ENCODE assay signal across 14 mouse cellular contexts in the genomic region with DNA sequence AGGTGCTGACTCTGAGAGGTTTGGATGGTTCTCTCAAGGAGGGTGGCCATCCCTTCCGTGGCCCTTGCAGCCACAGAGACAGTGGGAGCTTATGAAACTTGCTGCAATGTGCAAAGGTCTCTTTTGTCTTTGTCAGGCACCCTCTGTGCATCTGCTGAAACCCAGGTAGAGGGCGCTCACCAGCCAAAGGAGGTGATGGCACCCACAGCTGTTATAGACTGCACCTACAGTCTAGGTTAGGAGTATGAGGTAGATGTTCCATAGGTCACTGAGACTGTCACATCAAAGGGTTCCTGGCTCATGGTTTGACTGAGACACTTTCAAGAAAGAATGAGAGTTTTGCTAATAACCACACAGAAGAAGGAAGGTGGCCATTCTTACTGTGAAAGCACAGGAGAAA. TPM values are rescaled to one million over a fixed set of nuclear protein-coding genes. Genes with fewer than 3 reads are reported as not detected.
DNase-seq lines count a peak whose midpoint lies in the region; ATAC-seq lines count a peak whose summit lies in the region.
"Had no signal": no experiment of that assay in that cellular context is flagged by ENCODE, and none has a peak within 500 bp of the region (broad histone marks: within the 10 kb centered on the region; RNA-seq: fewer than 3 reads in every experiment).

No protein-coding gene starts in this region.

- no peaks in the 10 kb centered on the region for H3K36me3 ChIP-seq in kidney, embryonic 15.5 days
- H3K36me3 ChIP-seq: liver, embryonic 15.5 days; midbrain, embryonic 12.5 days; neural tube, embryonic 12.5 days had no signal

- 45% methylated on average over 2 of the region's 2 CpGs for WGBS in kidney, embryonic 15.5 days

- no peak overlapping the region for H3K27ac ChIP-seq in kidney, embryonic 15.5 days
- H3K27ac ChIP-seq: liver, embryonic 15.5 days; midbrain, embryonic 12.5 days; neural tube, embryonic 12.5 days had no signal

- H3K4me1 ChIP-seq in kidney, embryonic 15.5 days = no peaks in the 10 kb centered on the region
- H3K4me1 ChIP-seq: liver, embryonic 15.5 days; neural tube, embryonic 12.5 days had no signal

- DNase-seq in kidney, adult 8-10 months = peak; percentile 28 to 31
- DNase-seq in 416B (ENCODE audit: low read depth) (peak; percentile 60), NIH3T3 (ENCODE audit: low read depth) (peak; percentile 63)
- DNase-seq in kidney, postnatal 14 days = peak; percentile 56
- no peak for DNase-seq in cerebellum, adult 11-12 months
- DNase-seq in layer of hippocampus, adult 11-12 months (ENCODE audit: low spot score) = no peak
- no peak for DNase-seq in spleen, adult 18-20 months

- no peak for ATAC-seq in kidney, embryonic 15.5 days (replicated peaks; ENCODE audit: low FRiP score)

- H3K4me2 ChIP-seq in kidney, embryonic 15.5 days = no peak overlapping the region
- H3K4me2 ChIP-seq: liver, embryonic 15.5 days; midbrain, embryonic 12.5 days; neural tube, embryonic 12.5 days had no signal

- H3K9me3 ChIP-seq in kidney, embryonic 15.5 days (replicated peaks) = no peaks in the 10 kb centered on the region
- H3K9me3 ChIP-seq: liver, embryonic 15.5 days; midbrain, embryonic 12.5 days; neural tube, embryonic 12.5 days had no signal

- no peaks in the 10 kb centered on the region for H3K27me3 ChIP-seq in kidney, embryonic 15.5 days
- H3K27me3 ChIP-seq: liver, embryonic 15.5 days; midbrain, embryonic 12.5 days; neural tube, embryonic 12.5 days had no signal

- no peak overlapping the region for H3K9ac ChIP-seq in kidney, embryonic 15.5 days
- H3K9ac ChIP-seq: liver, embryonic 15.5 days; midbrain, embryonic 12.5 days; neural tube, embryonic 12.5 days had no signal

- no peak overlapping the region for H3K4me3 ChIP-seq in kidney, embryonic 15.5 days (replicated peaks)
- H3K4me3 ChIP-seq: liver, embryonic 15.5 days; midbrain, embryonic 12.5 days; neural tube, embryonic 12.5 days had no signal

RNA-seq across cellular contexts. Expression of gene Prss30, which starts 11.6 kb away (rescaled TPM):
- polyA plus RNA-seq in kidney, embryonic 15.5 days (2015; fragmentation: Nextera tagmentation; extraction: Ambion mirVana) = 0.18 and 0.23 TPM in 2 replicates
- polyA plus RNA-seq: midbrain, embryonic 12.5 days; neural tube, embryonic 12.5 days had no signal

RNA-seq across cellular contexts. Expression of gene Sbpl, which starts 13.7 kb away (rescaled TPM):
- polyA plus RNA-seq in kidney, embryonic 15.5 days (2015; fragmentation: Nextera tagmentation; extraction: Ambion mirVana) = not detected in 2 replicates
- polyA plus RNA-seq: heart, embryonic 16.5 days; intestine, embryonic 14.5 days; liver, embryonic 15.5 days; midbrain, embryonic 12.5 days; neural tube, embryonic 12.5 days; urinary bladder, adult 2 months had no signal

RNA-seq across cellular contexts. Expression of gene Sbp, which starts 27.3 kb away (rescaled TPM):
- not detected in 2 replicates for polyA plus RNA-seq in kidney, embryonic 15.5 days (2015; fragmentation: Nextera tagmentation; extraction: Ambion mirVana)
- polyA plus RNA-seq: heart, embryonic 16.5 days; intestine, embryonic 14.5 days; liver, embryonic 15.5 days; midbrain, embryonic 12.5 days; neural tube, embryonic 12.5 days; urinary bladder, adult 2 months had no signal

RNA-seq across cellular contexts. Expression of gene Prss22, which starts 29.1 kb away (rescaled TPM):
- 0.57 and 1.2 TPM in 2 replicates for polyA plus RNA-seq in kidney, embryonic 15.5 days (2015; fragmentation: Nextera tagmentation; extraction: Ambion mirVana)
- polyA plus RNA-seq: heart, embryonic 16.5 days; intestine, embryonic 14.5 days; liver, embryonic 15.5 days; midbrain, embryonic 12.5 days had no signal

RNA-seq across cellular contexts. Expression of gene Dcpp3, which starts 51.5 kb away (rescaled TPM):
- polyA plus RNA-seq in kidney, embryonic 15.5 days (2015; fragmentation: Nextera tagmentation; extraction: Ambion mirVana) = not detected in 2 replicates
- polyA plus RNA-seq: heart, embryonic 16.5 days; intestine, embryonic 14.5 days; liver, embryonic 15.5 days; midbrain, embryonic 12.5 days; neural tube, embryonic 12.5 days; urinary bladder, adult 2 months had no signal

Comparison
In these comparisons a context has a peak if more than half of its experiments do, and no peak if none do; other contexts are left out.
1. DNase-seq: peak in kidney, adult 8-10 months (2 of 2), 416B (single experiment), NIH3T3 (single experiment) and kidney, postnatal 14 days (single experiment); none in cerebellum, adult 11-12 months (single experiment), layer of hippocampus, adult 11-12 months (single experiment) and spleen, adult 18-20 months (0 of 2).